Mouse (Mus musculus): ENCODE results near the gene Tnf. TPM values are rescaled to one million over a fixed set of nuclear protein-coding genes. Genes with fewer than 3 reads are reported as not detected.

Tnf gene
- polyA plus RNA-seq, 1 experiment from 2014 or later: 0.35 TPM

DNA sequence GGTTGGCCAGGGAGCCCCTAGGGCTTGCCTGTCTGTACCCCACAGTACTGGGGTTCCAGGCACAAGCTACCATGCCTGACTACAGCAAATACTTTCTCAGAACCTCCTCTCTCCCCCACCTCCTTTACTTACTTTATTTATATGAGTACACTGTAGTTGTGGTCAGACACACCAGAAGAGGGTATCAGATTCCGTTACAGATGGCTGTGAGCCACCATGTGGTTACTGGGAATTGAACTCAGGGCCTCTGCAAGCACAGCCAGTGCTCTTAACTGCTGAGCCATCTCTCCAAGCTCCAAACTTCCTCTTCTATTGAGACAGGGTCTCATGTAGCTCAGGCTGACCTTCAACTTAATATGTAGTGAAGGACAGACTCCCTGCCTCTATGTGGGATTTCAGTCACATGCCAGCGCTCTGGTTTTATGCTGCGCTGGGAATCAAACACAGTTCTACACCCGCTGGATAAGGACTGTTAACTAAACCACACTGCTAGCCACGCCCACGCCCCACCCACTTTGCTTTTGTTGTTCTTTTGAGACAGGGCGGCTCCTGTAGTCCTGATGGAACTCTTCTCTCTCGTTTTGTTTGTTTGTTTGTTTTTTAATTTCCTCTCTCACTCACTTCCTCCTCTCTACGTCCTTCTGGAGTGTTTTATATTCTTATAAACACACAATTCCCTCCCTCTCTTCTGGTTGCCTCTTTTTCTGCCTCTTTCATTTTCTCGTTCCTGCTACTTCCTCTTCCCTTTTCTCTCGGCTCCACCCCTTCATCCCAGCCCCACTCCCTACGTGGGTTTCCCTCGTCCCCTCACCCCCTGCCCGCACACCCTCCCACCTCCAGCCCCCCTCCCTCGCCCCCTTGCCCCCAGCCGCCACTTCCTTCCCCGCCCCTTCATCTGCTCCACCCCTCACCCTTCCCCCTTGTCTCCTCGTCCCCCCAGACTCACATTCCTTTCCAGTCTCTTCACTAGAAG is 15.9 kb downstream of the Tnf start:
- peak overlapping the region; percentile 67 for H3K4me2 ChIP-seq
- DNase-seq: peak; percentile 77
- peaks cover 33% of the 10 kb centered on the region for H3K4me1 ChIP-seq (replicated peaks)
- ATAC-seq (ENCODE audit: low read depth): peak; percentile 59
- peak overlapping the region; percentile 58 for H3K27ac ChIP-seq
- H3K9me3 ChIP-seq (replicated peaks): no peaks in the 10 kb centered on the region
- peak overlapping the region; percentile 55 for H3K4me3 ChIP-seq (replicated peaks)
- H3K9ac ChIP-seq: peak overlapping the region; percentile 53; the same call in 1 of the 2 replicates
- H3K36me3 ChIP-seq: no peaks in the 10 kb centered on the region
- under 1% methylated on average over 17 of the region's 18 CpGs for WGBS (ENCODE audit: insufficient replicate concordance)
- H3K27me3 ChIP-seq: no peaks in the 10 kb centered on the region

DNA sequence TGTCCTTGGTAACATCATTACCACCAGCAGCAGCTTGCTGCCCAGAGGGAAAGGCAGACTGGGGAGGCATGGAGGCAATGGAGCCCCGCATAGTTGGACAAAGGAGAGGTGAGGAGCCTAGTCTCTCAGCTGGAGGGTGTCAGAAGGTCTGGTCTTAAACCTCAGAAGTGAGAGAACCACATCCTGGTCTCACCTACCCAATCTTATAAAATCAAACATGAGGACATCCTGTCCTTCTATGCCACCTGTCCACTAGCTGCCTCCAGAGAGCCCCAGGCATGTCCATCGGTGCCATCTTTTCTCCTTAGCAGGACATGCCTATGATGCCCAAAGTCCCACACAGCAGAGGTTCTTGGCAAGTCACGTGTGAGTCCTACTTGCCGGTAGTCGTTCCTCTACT is 21.7 kb downstream of the Tnf start:
- Histone ChIP-seq H3K36me3 (no peaks in the 10 kb centered on the region), H3K4me1 (replicated peaks) (peaks cover 2% of the 10 kb centered on the region; the same call in 1 of the 2 replicates), H3K27ac (no peak overlapping the region), H3K9ac (no peak overlapping the region), H3K4me2 (no peak overlapping the region), H3K27me3 (no peaks in the 10 kb centered on the region), H3K4me3 (replicated peaks) (no peak overlapping the region), H3K9me3 (replicated peaks) (no peaks in the 10 kb centered on the region)
- ATAC-seq (ENCODE audit: low read depth) (no peak), DNase-seq (no peak)
- WGBS (ENCODE audit: insufficient replicate concordance): 72% methylated on average over 5 of the region's 5 CpGs

DNA sequence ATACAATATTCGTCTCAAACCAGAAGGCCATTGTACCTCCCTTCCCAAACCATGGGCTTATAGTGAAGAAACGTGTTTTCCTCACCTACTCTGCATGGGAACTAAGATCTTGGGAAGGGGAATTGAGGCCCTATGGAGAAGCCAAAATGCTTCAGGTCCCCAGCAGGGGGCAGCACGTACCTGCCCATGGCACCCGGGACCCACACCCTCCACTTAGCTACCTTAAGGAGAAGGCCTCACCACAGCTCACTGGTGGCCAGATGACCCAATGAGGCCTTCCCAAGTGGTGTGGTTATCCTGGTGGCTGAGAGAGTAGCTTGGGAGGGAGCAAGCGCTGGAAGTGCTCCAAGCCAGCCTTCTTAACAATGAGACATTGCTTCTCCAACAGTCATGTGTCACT is 23.3 kb downstream of the Tnf start:
- Histone ChIP-seq H3K4me2 (no peak overlapping the region), H3K36me3 (no peaks in the 10 kb centered on the region), H3K27ac (no peak overlapping the region), H3K9ac (no peak overlapping the region), H3K4me3 (replicated peaks) (no peak overlapping the region), H3K9me3 (replicated peaks) (no peaks in the 10 kb centered on the region), H3K4me1 (replicated peaks) (no peaks in the 10 kb centered on the region; the same call in 1 of the 2 replicates), H3K27me3 (no peaks in the 10 kb centered on the region)
- WGBS (ENCODE audit: insufficient replicate concordance): 9% methylated on average over 5 of the region's 5 CpGs
- ATAC-seq (ENCODE audit: low read depth) (0 out of 2 replicates have a peak, but pooled peaks have one; percentile 45), DNase-seq (peak; percentile 52)

DNA sequence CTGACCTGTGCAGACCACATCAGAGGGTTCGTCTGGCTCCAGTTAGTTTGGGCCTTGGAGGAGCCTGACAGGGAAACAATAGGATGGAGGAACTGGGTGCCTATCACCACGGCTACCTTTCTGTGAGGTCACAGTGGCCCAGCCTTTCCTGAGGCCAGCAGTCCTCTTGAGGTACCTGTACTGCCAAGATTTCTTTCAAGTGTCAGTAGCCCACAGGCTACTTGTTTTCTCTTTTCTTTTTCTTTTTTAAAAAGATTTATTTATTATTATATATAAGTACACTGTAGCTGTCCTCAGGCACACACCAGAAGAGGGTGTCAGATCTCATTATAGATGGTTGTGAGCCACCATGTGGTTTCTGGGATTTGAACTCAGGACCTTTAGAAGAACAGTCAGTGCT is 25.8 kb downstream of the Tnf start, which contains the start of gene Aif1:
Gene Aif1 (minus strand): TSS at position 101 of the 400 bp plus-strand sequence.
- WGBS (ENCODE audit: insufficient replicate concordance): 58% methylated on average over 2 of the region's 2 CpGs
- Histone ChIP-seq H3K4me3 (replicated peaks) (no peak within 1 kb of the TSS), H3K4me1 (replicated peaks) (no peaks in the 10 kb centered on the region; the same call in 1 of the 2 replicates), H3K9me3 (replicated peaks) (no peaks in the 10 kb centered on the region), H3K36me3 (no peaks in the 10 kb centered on the region), H3K27ac (no peak within 1 kb of the TSS), H3K27me3 (no peaks in the 10 kb centered on the region), H3K9ac (no peak within 1 kb of the TSS), H3K4me2 (no peak within 1 kb of the TSS)
- ATAC-seq (ENCODE audit: low read depth): no peak
- DNase-seq: no peak

GRCm38 (mm10) chr17:35175382-35175781 is 26.4 kb downstream of the Tnf start:
- H3K4me2 ChIP-seq: no peak overlapping the region
- H3K4me1 ChIP-seq (replicated peaks): no peaks in the 10 kb centered on the region; the same call in 1 of the 2 replicates
- WGBS (ENCODE audit: insufficient replicate concordance): 67% methylated on average over 6 of the region's 6 CpGs
- DNase-seq (no peak), ATAC-seq (ENCODE audit: low read depth) (no peak)
- no peaks in the 10 kb centered on the region for H3K36me3 ChIP-seq
- no peak overlapping the region for H3K9ac ChIP-seq
- H3K4me3 ChIP-seq (replicated peaks): no peak overlapping the region
- no peaks in the 10 kb centered on the region for H3K27me3 ChIP-seq
- no peak overlapping the region for H3K27ac ChIP-seq
- no peaks in the 10 kb centered on the region for H3K9me3 ChIP-seq (replicated peaks)

- Histone ChIP-seq H3K27me3 (no peaks in the 10 kb centered on the region), H3K4me3 (replicated peaks) (no peak overlapping the region), H3K9me3 (replicated peaks) (no peaks in the 10 kb centered on the region), H3K27ac (no peak overlapping the region), H3K36me3 (no peaks in the 10 kb centered on the region), H3K4me1 (replicated peaks) (no peaks in the 10 kb centered on the region; the same call in 1 of the 2 replicates), H3K4me2 (no peak overlapping the region), H3K9ac (no peak overlapping the region)
- WGBS (ENCODE audit: insufficient replicate concordance): 50% methylated on average over 8 of the region's 8 CpGs
- no peak for DNase-seq
- no peak for ATAC-seq (ENCODE audit: low read depth)
Measured at GRCm38 (mm10) chr17:35174201-35174977, 27.4 kb downstream of the Tnf start.

- 56% methylated on average over 3 of the region's 3 CpGs for WGBS (ENCODE audit: insufficient replicate concordance)
Measured at GRCm38 (mm10) chr17:35173329-35173728, 28.5 kb downstream of the Tnf start.

GRCm38 (mm10) chr17:35172445-35173234 is 29.2 kb downstream of the Tnf start:
- Histone ChIP-seq H3K4me1 (replicated peaks) (no peaks in the 10 kb centered on the region; the same call in 1 of the 2 replicates), H3K4me2 (no peak overlapping the region), H3K27me3 (no peaks in the 10 kb centered on the region), H3K9ac (no peak overlapping the region), H3K9me3 (replicated peaks) (no peaks in the 10 kb centered on the region), H3K4me3 (replicated peaks) (no peak overlapping the region), H3K27ac (peak overlapping the region; percentile 1; the same call in 1 of the 2 replicates), H3K36me3 (no peaks in the 10 kb centered on the region)
- WGBS (ENCODE audit: insufficient replicate concordance): 57% methylated on average over 11 of the region's 11 CpGs
- DNase-seq: no peak
- no peak for ATAC-seq (ENCODE audit: low read depth)

More at GRCm38 (mm10) chr17:35173329-35173728, 28.5 kb downstream of the Tnf start:
- Histone ChIP-seq H3K9ac (no peak overlapping the region), H3K27ac (no peak overlapping the region), H3K4me3 (replicated peaks) (no peak overlapping the region), H3K27me3 (no peaks in the 10 kb centered on the region), H3K4me1 (replicated peaks) (no peaks in the 10 kb centered on the region; the same call in 1 of the 2 replicates), H3K36me3 (no peaks in the 10 kb centered on the region), H3K9me3 (replicated peaks) (no peaks in the 10 kb centered on the region), H3K4me2 (no peak overlapping the region)
- no peak for DNase-seq
- ATAC-seq (ENCODE audit: low read depth): no peak

DNA sequence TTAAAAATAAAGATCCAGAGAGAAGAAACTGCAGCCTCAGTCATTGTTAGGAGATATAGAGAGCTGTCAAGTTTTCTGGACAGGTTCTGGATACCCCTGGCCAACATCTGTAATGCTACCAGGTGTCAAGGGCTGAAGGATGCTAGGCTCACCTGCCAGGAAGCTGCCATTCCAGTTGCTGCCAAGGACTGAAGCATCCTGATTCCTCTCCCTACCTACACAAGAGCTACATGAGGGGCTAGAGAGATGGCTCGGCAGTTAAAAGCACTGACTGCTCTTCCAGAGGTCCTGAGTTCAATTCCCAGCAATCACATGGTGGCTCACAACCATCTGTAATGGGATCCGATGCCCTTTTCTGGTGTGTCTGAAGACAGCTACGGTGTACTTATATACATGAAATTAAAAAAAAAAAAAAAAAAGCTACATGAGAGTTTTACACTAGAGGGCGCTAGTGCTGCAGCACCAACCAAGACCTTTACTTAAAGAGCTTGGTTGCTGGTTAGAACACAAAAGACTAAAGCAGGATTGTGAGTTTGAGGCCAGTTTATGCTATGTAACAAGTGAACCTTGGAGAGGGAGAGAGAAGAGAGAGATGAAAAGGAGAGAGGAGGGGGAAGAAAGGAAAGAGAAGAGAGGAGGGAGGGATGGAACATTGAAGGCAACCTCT is 33.1 kb downstream of the Tnf start:
- ATAC-seq (ENCODE audit: low read depth) (no peak), DNase-seq (no peak)
- H3K27me3 ChIP-seq: no peaks in the 10 kb centered on the region
- peaks cover 14% of the 10 kb centered on the region for H3K4me1 ChIP-seq (replicated peaks)
- H3K4me3 ChIP-seq (replicated peaks): no peak overlapping the region
- H3K9me3 ChIP-seq (replicated peaks): no peaks in the 10 kb centered on the region
- WGBS (ENCODE audit: insufficient replicate concordance): 8% methylated on average over 4 of the region's 4 CpGs
- no peak overlapping the region for H3K4me2 ChIP-seq
- no peaks in the 10 kb centered on the region for H3K36me3 ChIP-seq
- no peak overlapping the region for H3K9ac ChIP-seq
- H3K27ac ChIP-seq: no peak overlapping the region

DNA sequence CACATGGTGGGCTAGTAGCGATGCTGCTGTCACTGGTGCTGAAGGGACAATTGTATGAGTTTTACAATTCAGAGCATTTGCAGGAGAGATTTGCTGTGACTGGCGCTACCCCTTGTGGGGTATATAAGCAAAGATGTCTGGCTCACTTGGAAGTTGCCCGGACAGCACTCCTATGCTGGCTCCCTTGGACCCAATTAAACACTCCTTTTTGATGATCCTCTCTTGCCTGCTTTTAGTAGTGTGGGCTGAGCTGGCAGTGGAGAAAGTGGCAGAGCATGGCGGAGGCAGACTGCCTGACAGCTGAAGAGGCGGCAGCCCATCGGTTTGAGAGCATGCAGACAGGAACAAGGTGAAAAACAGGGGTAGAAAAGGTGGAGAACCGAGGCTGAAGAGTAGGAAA is 34.0 kb downstream of the Tnf start:
- no peaks in the 10 kb centered on the region for H3K27me3 ChIP-seq
- no peak overlapping the region for H3K27ac ChIP-seq
- H3K4me3 ChIP-seq (replicated peaks): no peak overlapping the region
- H3K4me1 ChIP-seq (replicated peaks): peaks cover 22% of the 10 kb centered on the region
- H3K4me2 ChIP-seq: no peak overlapping the region
- DNase-seq: no peak
- WGBS (ENCODE audit: insufficient replicate concordance): 68% methylated on average over 7 of the region's 7 CpGs
- no peaks in the 10 kb centered on the region for H3K9me3 ChIP-seq (replicated peaks)
- H3K36me3 ChIP-seq: peaks cover 3% of the 10 kb centered on the region; the same call in 1 of the 2 replicates
- H3K9ac ChIP-seq: no peak overlapping the region
- no peak for ATAC-seq (ENCODE audit: low read depth)
